Mouse (Mus musculus) neural tube, embryonic 14.5 days (tissue): ENCODE measurements around the gene Nfib. TPM values are rescaled to one million over a fixed set of nuclear protein-coding genes. Genes with fewer than 3 reads are reported as not detected.

Experiments
- ATAC-seq: fragments of 200-750 bp; cut with Nextera tagmentation; 2 replicates; pipeline ENCODE4 v1.8.0; 2017; ENCODE audit warnings: low read depth, mild to moderate bottlenecking, moderate TSS enrichment, moderate library complexity
- H3K27ac ChIP-seq: fragments of 300-500 bp; sonication (generic); 2 replicates; pipeline ENCODE4 v1.5.1; 2014; ENCODE audit warnings: low read depth, mild to moderate bottlenecking, control low read depth, low read length, moderate library complexity, mixed read lengths
- H3K27me3 ChIP-seq: fragments of 300-500 bp; sonication (generic); 2 replicates; pipeline ENCODE4 v1.6.1; 2014; ENCODE audit warnings: low read length; ENCODE audit not compliant: control insufficient read depth, insufficient read depth
- H3K36me3 ChIP-seq: fragments of 300-500 bp; sonication (generic); 2 replicates; pipeline ENCODE4 v1.6.1; 2014; ENCODE audit warnings: low read length, mixed read lengths; ENCODE audit not compliant: control insufficient read depth, insufficient read depth
- H3K4me1 ChIP-seq: fragments of 300-500 bp; sonication (generic); 2 replicates; pipeline ENCODE4 v1.6.1; 2014; ENCODE audit warnings: low read length; ENCODE audit not compliant: control insufficient read depth, insufficient read depth
- H3K4me2 ChIP-seq: fragments of 300-500 bp; sonication (generic); 2 replicates; pipeline ENCODE4 v1.6.1; 2014; ENCODE audit warnings: mild to moderate bottlenecking, low read depth, low read length, control low read depth
- H3K4me3 ChIP-seq: fragments of 300-500 bp; sonication (generic); 2 replicates; pipeline ENCODE4 v1.5.1; 2014; ENCODE audit warnings: low read depth, low read length, control low read depth, mixed read lengths
- H3K9ac ChIP-seq: fragments of 300-500 bp; sonication (generic); replicated peaks from 2 replicates; pipeline ENCODE4 v1.6.1; 2014; ENCODE audit warnings: low read depth, mild to moderate bottlenecking, control low read depth, low read length, mixed read lengths
- H3K9me3 ChIP-seq: fragments of 300-500 bp; sonication (generic); 2 replicates; pipeline ENCODE4 v1.6.1; 2016; ENCODE audit warnings: low read length; ENCODE audit not compliant: control insufficient read depth
- WGBS: fragments of 180-500 bp; shearing (Covaris S2); extraction: QIAGEN DNeasy Blood & Tissue Kit; methylation state at CpG from one replicate; pipeline ENCODE4 v1.1.7; 2014; 5-methylcytosine and 5-hydroxymethylcytosine counted together
- polyA plus RNA-seq: library from polyadenylated mRNA; unstranded; fragments of >200 nt; fragmentation: Nextera tagmentation; extraction: Ambion mirVana; gene quantifications from 2 replicates; pipeline ENCODE4 v1.2.1, GENCODE M21; 2014

Nfib gene
- polyA plus RNA-seq, 1 experiment from 2014 or later = 111 TPM

DNA sequence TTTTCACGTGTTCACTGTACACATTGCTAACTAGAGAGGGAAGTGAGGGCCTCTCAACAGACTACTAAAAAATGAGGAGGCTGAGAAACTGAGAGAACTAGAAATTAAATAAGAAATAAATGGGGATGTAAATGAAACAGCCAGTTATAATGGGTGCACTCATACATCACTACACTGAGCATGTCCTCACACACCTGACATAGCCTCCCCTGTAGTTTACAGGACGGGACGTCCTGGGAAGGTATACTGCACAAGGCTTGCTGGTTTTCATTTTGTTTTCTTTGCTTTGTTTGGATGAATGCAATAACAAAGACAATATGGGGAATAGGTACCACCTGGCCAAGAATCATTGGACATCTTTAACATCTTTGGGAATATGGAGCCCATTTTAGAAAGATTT is 211.1 kb downstream of the Nfib start:
- Histone ChIP-seq H3K27me3 (no peaks in the 10 kb centered on the region), H3K27ac (peak overlapping the region; percentile 78; the same call in 1 of the 2 replicates), H3K9me3 (no peaks in the 10 kb centered on the region), H3K4me1 (peaks cover 10% of the 10 kb centered on the region), H3K4me3 (peak overlapping the region; percentile 8; the same call in 1 of the 2 replicates), H3K36me3 (no peaks in the 10 kb centered on the region), H3K9ac (peak overlapping the region; percentile 34; the same call in 1 of the 2 replicates), H3K4me2 (peak overlapping the region; percentile 48)
- WGBS = 56% methylated on average over 3 of the region's 3 CpGs
- peak; percentile 33; the same call in 1 of the 2 replicates for ATAC-seq

DNA sequence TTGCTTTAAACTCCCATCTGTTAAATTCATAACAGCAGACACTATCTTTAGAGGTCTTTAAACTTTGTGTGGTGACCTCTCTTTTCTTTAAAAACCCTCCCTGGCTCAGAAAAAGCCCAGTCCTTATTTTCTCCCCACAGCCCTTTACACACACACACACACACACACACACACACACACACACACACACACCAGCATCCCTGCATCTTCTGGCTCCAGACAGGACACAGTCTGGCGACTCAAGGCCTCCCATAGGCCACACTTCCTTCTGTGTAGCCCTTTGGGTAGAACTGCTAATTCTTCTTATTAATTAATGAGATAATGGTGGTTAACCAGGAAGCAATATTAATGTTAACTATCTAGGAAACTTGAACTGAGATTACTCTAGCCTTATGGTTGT is 211.7 kb downstream of the Nfib start:
- Histone ChIP-seq H3K9me3 (no peaks in the 10 kb centered on the region), H3K27me3 (no peaks in the 10 kb centered on the region), H3K4me2 (peak overlapping the region; percentile 48), H3K4me1 (peaks cover 10% of the 10 kb centered on the region), H3K36me3 (no peaks in the 10 kb centered on the region), H3K4me3 (peak overlapping the region; percentile 8; the same call in 1 of the 2 replicates), H3K27ac (peak overlapping the region; percentile 78; the same call in 1 of the 2 replicates), H3K9ac (peak overlapping the region; percentile 34; the same call in 1 of the 2 replicates)
- no peak for ATAC-seq
- 46% methylated on average over 1 of the region's 1 CpGs for WGBS

DNA sequence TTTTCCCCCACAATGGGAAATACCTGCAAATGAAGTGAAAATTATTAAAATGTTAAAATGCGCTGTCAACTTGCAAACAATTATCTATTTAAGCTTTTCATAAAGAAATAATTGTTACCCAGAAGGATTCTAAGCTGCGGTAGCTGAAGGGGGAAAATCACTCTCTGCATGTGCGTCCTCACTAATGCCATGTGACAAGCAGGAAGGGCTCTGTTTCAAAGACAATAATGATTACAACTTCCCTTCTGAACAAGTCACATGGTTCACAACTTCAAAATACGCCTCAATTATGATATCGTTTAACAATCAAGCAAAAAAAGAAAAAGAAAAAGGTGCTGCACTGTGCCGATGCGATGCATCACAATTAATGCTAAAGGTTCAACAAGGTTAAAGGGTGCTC is 212.2 kb downstream of the Nfib start:
- no peak for ATAC-seq
- peak overlapping the region; percentile 48; the same call in 1 of the 2 replicates for H3K4me2 ChIP-seq
- no peaks in the 10 kb centered on the region for H3K36me3 ChIP-seq
- WGBS = 78% methylated on average over 7 of the region's 7 CpGs
- no peaks in the 10 kb centered on the region for H3K9me3 ChIP-seq
- H3K4me1 ChIP-seq = peaks cover 10% of the 10 kb centered on the region
- no peaks in the 10 kb centered on the region for H3K27me3 ChIP-seq
- H3K9ac ChIP-seq = no peak overlapping the region
- H3K4me3 ChIP-seq = no peak overlapping the region
- no peak overlapping the region; the same call in 1 of the 2 replicates for H3K27ac ChIP-seq

DNA sequence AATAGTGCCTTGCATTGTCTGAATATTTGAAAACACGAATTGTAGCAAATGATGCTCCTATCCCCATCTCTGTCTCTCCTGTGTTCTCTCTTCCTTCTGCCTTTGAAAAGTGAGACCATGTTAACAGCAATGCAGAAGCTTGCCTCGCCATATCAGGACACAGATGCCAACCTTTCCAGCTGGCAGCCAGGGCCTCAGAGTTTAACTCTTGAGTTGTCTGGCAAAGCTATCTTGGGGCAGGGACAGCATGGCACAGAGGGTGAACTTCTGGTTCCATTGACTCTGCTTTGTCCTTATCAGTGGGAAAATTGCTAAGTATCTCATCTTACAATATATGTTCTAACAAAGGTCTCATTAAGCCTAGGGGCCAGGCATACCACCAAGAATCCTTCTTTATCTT is 212.8 kb downstream of the Nfib start:
- Histone ChIP-seq H3K4me1 (peaks cover 10% of the 10 kb centered on the region), H3K27ac (peak overlapping the region; percentile 5; the same call in 1 of the 2 replicates), H3K27me3 (no peaks in the 10 kb centered on the region), H3K4me2 (peak overlapping the region; percentile 35), H3K4me3 (no peak overlapping the region), H3K36me3 (no peaks in the 10 kb centered on the region), H3K9me3 (no peaks in the 10 kb centered on the region), H3K9ac (no peak overlapping the region)
- WGBS = 59% methylated on average over 2 of the region's 2 CpGs
- no peak for ATAC-seq

DNA sequence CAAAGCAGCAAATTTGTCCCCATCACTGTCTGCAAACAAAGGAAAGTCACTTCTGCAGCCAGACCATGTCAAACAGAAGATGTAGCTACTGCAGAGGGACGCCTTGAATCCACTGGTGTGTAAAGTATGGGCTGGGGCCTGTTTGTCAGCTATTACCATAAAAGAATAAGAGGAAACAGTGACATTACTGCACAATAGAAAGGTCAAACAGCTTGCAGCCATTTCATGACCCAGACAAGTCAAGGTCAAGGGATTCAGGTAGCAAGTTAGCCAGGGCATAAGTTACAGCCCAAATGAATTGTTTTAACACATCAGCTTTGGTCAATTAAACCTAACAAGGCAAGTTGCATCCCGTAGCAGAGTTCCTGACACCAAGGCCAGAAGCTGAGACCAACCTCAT is 215.6 kb downstream of the Nfib start:
- Histone ChIP-seq H3K4me1 (peaks cover 10% of the 10 kb centered on the region), H3K9ac (no peak overlapping the region), H3K9me3 (no peaks in the 10 kb centered on the region), H3K36me3 (no peaks in the 10 kb centered on the region), H3K4me2 (no peak overlapping the region), H3K27me3 (no peaks in the 10 kb centered on the region), H3K27ac (0 out of 2 replicates have a peak overlapping the region, but pooled peaks have one; percentile 5), H3K4me3 (no peak overlapping the region)
- 12% methylated on average over 2 of the region's 2 CpGs for WGBS
- ATAC-seq = no peak

DNA sequence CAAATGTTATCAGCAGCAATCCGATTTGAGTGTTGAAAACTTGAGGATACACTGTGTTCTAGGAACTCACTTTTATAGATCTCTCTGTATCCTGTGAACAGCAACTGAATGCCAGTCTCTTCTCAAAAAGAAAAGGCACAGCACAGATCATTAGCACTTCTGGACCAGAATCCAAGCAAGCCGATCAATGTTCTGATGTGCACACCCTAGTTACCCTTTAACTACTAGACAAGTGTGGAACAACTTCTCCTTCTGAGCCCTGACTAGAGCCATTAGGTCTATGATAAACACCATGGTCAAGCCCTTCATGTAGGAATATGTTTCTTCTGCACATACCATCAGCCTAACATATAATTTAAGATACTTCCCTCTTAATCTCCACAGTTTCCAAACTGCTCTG is 219.6 kb downstream of the Nfib start:
- H3K9me3 ChIP-seq = no peaks in the 10 kb centered on the region
- H3K27me3 ChIP-seq = no peaks in the 10 kb centered on the region
- no peak overlapping the region for H3K4me2 ChIP-seq
- no peaks in the 10 kb centered on the region for H3K36me3 ChIP-seq
- H3K9ac ChIP-seq = no peak overlapping the region
- 94% methylated on average over 2 of the region's 2 CpGs for WGBS
- H3K4me3 ChIP-seq = no peak overlapping the region
- no peak for ATAC-seq
- no peaks in the 10 kb centered on the region; the same call in 1 of the 2 replicates for H3K4me1 ChIP-seq
- H3K27ac ChIP-seq = no peak overlapping the region

DNA sequence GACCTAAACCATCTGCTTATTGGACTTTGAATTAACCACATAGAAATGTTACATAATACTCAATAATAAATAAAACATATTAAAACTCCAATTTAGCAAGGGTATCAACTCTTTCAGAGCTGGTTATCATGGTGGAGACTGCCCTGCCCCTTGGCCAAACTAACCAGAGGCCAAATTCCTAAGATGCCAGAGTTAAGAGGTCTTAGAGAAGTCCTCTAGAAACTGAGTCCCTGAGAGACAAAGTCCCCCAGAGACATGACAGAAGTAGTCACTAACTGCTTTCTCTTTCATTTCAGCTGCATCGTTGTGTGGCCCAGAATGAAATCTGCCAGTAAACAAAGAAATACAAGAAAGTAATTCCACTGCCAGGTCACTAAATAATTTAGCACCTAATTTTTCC is 221.7 kb downstream of the Nfib start:
- Histone ChIP-seq H3K27ac (no peak overlapping the region), H3K27me3 (no peaks in the 10 kb centered on the region), H3K4me2 (no peak overlapping the region), H3K4me3 (no peak overlapping the region), H3K4me1 (no peaks in the 10 kb centered on the region), H3K9ac (no peak overlapping the region), H3K36me3 (no peaks in the 10 kb centered on the region), H3K9me3 (no peaks in the 10 kb centered on the region)
- ATAC-seq = no peak
- WGBS = 46% methylated on average over 1 of the region's 1 CpGs

DNA sequence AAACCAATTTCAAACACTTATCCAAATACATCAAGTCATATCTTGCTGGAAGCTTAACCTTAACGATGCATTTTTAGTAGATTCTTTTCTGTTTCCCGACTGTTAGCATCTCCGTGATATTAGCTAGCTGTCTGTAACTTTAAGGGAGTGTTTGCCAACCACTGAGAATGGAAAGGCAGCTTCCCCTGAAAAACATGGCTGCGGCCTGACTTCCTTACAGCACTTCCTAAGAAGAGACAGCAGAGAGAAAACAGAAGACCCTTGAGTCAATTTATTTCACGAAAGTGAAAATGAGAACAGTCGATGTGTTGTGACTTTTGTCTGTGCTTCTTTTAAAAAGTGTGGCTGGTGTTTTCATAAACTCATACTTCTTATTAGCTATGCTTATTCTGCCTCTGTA is 222.3 kb downstream of the Nfib start:
- H3K9me3 ChIP-seq = no peaks in the 10 kb centered on the region
- H3K36me3 ChIP-seq = no peaks in the 10 kb centered on the region
- H3K4me1 ChIP-seq = no peaks in the 10 kb centered on the region
- no peak overlapping the region for H3K4me2 ChIP-seq
- ATAC-seq = no peak
- H3K27me3 ChIP-seq = no peaks in the 10 kb centered on the region
- no peak overlapping the region for H3K27ac ChIP-seq
- WGBS = 78% methylated on average over 6 of the region's 6 CpGs
- no peak overlapping the region for H3K4me3 ChIP-seq
- H3K9ac ChIP-seq = no peak overlapping the region

DNA sequence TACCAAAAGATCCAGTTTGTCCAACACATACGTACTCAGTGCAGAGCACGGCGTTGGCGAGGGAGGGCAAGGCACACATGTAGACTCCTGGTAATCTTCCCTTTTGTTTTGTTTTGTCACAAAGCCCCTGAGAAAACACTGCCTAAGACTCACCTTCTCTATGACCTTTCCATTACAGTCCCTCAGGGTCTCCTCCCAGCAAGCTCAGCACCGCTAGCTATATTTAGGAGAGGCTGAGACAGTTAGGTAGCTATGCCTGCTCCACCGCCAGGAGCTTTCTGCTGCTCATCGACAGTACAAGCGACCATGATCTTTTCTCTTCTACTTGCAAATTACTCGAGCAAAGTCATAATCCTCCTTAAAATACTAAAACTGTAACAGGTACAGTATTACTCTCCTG is 224.9 kb downstream of the Nfib start:
- Histone ChIP-seq H3K36me3 (no peaks in the 10 kb centered on the region), H3K4me2 (no peak overlapping the region), H3K4me1 (no peaks in the 10 kb centered on the region), H3K27ac (no peak overlapping the region), H3K27me3 (no peaks in the 10 kb centered on the region), H3K9ac (no peak overlapping the region), H3K4me3 (no peak overlapping the region), H3K9me3 (no peaks in the 10 kb centered on the region)
- no peak for ATAC-seq
- whole genome bisulfite sequencing = 79% methylated on average over 9 of the region's 9 CpGs
